Mouse (Mus musculus): ENCODE data around the gene Ints11. TPM values are rescaled to one million over a fixed set of nuclear protein-coding genes. Genes with fewer than 3 reads are reported as not detected.
A peak's percentile ranks its signal among the peaks of the same experiment; 100 is the strongest.

Ints11 gene
- 67.2 and 74.7 TPM in 2 replicates for polyA plus RNA-seq (2015; fragmentation: Nextera tagmentation; extraction: Ambion mirVana)

DNA sequence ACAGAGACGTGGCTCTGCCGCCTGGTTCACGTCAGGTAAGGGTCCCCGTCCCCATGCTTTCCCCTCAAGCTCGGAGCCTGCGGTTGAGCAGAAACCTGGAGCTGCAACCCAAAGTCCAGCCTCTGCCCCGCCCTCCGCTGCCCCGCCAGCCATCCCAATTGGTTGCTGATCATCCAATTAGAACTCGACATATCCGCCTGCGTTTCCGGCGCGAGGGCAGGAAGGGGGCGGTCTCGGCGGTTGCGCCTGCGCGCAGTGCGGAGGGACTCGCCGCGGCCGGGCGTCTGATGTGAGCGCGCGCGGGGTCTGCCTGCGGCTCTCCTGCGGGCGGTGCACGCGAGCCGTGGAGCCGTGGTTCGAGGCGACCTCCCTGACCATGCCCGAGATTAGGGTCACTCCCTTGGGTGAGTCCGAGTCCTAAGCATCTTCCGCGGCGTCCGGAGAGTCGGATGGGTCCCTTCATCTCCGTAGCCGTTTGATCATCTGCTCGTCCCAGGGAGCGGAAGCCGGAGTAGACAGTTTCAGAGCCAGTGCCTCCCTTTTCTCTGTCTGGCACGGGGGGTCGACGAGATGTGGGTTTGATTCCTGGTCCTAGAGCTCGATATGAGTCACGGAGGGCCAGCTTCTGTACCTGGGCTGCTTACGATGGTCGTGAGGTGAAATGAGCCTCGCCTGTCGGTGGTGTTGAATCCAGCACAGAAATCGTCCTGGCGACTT is at the start of gene Ints11, which contains the start of gene Cptp:
Ints11 (plus strand) TSS at position 230 of the 717 bp plus-strand sequence.
Cptp (minus strand) TSS at position 124 of the 717 bp plus-strand sequence.
- Histone ChIP-seq H3K9ac (ENCODE audit: low read depth, low read length) (peak within 1 kb of the TSS; percentile 86), H3K9me3 (ENCODE audit: control insufficient read depth, low read length) (no peaks in the 10 kb centered on the region), H3K27ac (ENCODE audit: low read depth, low read length) (peak within 1 kb of the TSS; percentile 69), H3K27me3 (replicated peaks; ENCODE audit: control insufficient read depth, insufficient read depth, low read length) (no peaks in the 10 kb centered on the region), H3K4me1 (ENCODE audit: control insufficient read depth, insufficient read depth, low read depth, low read length) (peaks cover 14% of the 10 kb centered on the region), H3K36me3 (ENCODE audit: control insufficient read depth, insufficient read depth, low read length) (peaks cover 25% of the 10 kb centered on the region), H3K4me2 (ENCODE audit: low read length) (peak within 1 kb of the TSS; percentile 96), H3K4me3 (ENCODE audit: low read length) (peak within 1 kb of the TSS; percentile 72)
- peak; percentile 97 for ATAC-seq
- under 1% methylated on average over 63 of the region's 63 CpGs for WGBS

DNA sequence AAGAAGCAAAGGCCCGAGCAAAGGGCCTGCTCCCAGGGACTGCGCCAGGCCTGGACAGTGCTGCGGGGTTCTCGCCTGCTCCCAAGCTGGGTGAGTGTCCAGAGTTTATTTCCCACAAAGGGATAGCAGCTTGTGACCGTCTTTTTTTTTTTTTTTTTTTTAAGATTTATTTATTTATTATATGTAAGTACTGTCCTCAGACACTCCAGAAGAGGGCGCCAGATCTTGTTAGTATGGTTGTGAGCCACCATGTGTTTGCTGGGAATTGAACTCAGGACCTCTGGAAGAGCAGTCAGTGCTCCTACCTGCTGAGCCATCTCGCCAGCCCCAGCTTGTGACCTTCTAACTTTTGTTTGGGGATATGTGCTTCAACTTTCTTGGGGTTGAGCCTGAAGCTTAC is 48.3 kb upstream of the Ints11 start:
- H3K27ac ChIP-seq (ENCODE audit: low read depth, low read length): no peak overlapping the region
- no peak overlapping the region for H3K4me2 ChIP-seq (ENCODE audit: low read length)
- H3K36me3 ChIP-seq (ENCODE audit: control insufficient read depth, insufficient read depth, low read length): peaks cover 70% of the 10 kb centered on the region
- 76% methylated on average over 7 of the region's 7 CpGs for WGBS
- H3K4me3 ChIP-seq (ENCODE audit: low read length): no peak overlapping the region
- no peak overlapping the region for H3K9ac ChIP-seq (ENCODE audit: low read depth, low read length)
- no peak for ATAC-seq
- no peaks in the 10 kb centered on the region for H3K27me3 ChIP-seq (replicated peaks; ENCODE audit: control insufficient read depth, insufficient read depth, low read length)
- no peaks in the 10 kb centered on the region for H3K9me3 ChIP-seq (ENCODE audit: control insufficient read depth, low read length)
- H3K4me1 ChIP-seq (ENCODE audit: control insufficient read depth, insufficient read depth, low read depth, low read length): no peaks in the 10 kb centered on the region

DNA sequence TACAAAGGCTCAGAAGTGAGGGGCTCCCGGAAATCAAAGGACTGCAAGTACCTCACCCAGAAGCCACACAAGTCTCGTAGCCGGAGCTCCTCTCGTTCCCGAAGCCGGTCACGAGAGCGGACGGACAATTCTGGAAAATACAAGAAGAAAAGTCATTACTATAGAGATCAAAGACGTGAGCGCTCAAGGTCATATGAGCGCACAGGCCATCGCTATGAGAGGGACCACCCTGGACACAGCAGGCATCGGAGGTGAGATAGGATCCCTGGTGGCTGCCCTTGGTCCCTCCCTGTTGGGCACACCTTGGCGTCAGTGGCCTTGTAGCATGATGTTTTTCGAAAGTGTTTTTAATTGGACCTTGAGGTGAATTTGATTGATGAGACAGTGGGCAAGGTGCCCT is 45.9 kb upstream of the Ints11 start:
- 96% methylated on average over 16 of the region's 16 CpGs for WGBS
- no peak for ATAC-seq

DNA sequence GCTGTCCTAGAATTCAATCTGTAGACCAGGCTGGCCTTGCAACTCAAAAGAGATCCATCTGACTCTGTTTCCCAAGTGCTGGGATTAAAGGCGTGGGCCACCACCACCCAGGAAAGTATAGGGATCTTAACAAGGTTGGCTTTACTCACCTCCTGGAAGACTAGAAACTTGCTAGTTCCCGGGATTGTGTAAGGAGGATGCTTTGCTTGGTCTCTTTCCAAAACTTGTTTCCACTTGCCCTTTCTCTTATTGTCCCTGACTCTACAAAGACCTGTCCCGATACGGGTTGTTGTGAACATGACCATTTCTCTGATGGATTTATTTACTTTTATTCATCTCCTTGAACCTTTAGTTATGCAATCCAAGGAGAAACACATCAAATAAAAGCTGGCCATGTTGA is 39.5 kb upstream of the Ints11 start:
- no peak overlapping the region for H3K27ac ChIP-seq (ENCODE audit: low read depth, low read length)
- no peaks in the 10 kb centered on the region for H3K27me3 ChIP-seq (replicated peaks; ENCODE audit: control insufficient read depth, insufficient read depth, low read length)
- no peak overlapping the region for H3K4me3 ChIP-seq (ENCODE audit: low read length)
- H3K4me1 ChIP-seq (ENCODE audit: control insufficient read depth, insufficient read depth, low read depth, low read length): peaks cover 26% of the 10 kb centered on the region
- no peak overlapping the region for H3K9ac ChIP-seq (ENCODE audit: low read depth, low read length)
- 97% methylated on average over 4 of the region's 4 CpGs for WGBS
- ATAC-seq: no peak
- no peak overlapping the region for H3K4me2 ChIP-seq (ENCODE audit: low read length)
- H3K9me3 ChIP-seq (ENCODE audit: control insufficient read depth, low read length): no peaks in the 10 kb centered on the region
- peaks cover 8% of the 10 kb centered on the region for H3K36me3 ChIP-seq (ENCODE audit: control insufficient read depth, insufficient read depth, low read length)

More for the DNA sequence above, 45.9 kb upstream of the Ints11 start:
- no peak overlapping the region for H3K27ac ChIP-seq (ENCODE audit: low read depth, low read length)
- no peaks in the 10 kb centered on the region for H3K27me3 ChIP-seq (replicated peaks; ENCODE audit: control insufficient read depth, insufficient read depth, low read length)
- no peak overlapping the region for H3K9ac ChIP-seq (ENCODE audit: low read depth, low read length)
- H3K4me1 ChIP-seq (ENCODE audit: control insufficient read depth, insufficient read depth, low read depth, low read length): no peaks in the 10 kb centered on the region
- H3K36me3 ChIP-seq (ENCODE audit: control insufficient read depth, insufficient read depth, low read length): peaks cover 59% of the 10 kb centered on the region
- no peak overlapping the region for H3K4me2 ChIP-seq (ENCODE audit: low read length)
- H3K4me3 ChIP-seq (ENCODE audit: low read length): no peak overlapping the region
- H3K9me3 ChIP-seq (ENCODE audit: control insufficient read depth, low read length): no peaks in the 10 kb centered on the region

DNA sequence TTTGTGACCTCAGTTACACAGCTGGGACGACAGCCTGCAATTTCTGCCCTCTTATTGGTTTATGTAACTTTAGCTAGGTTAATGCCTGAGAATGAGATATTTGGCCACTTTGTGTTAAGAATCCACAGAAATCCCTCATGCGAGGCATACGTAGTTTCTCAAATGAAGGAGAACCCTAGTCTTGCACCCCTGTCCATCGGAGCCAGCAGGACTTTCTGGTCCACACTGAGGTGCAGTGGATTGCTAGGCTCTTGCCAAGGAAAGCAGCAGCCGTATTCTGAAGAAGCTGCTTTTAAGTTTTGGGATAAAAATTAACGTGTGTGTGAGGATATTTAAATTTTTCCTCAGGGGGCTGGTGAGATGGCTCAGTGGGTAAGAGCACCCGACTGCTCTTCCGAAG is 38.8 kb upstream of the Ints11 start:
- peak overlapping the region; percentile 90; the same call in 1 of the 2 replicates for H3K27ac ChIP-seq (ENCODE audit: low read depth, low read length)
- H3K4me3 ChIP-seq (ENCODE audit: low read length): peak overlapping the region; percentile 57
- H3K9me3 ChIP-seq (ENCODE audit: control insufficient read depth, low read length): no peaks in the 10 kb centered on the region
- H3K4me1 ChIP-seq (ENCODE audit: control insufficient read depth, insufficient read depth, low read depth, low read length): peaks cover 26% of the 10 kb centered on the region
- no peaks in the 10 kb centered on the region for H3K27me3 ChIP-seq (replicated peaks; ENCODE audit: control insufficient read depth, insufficient read depth, low read length)
- no peak overlapping the region for H3K9ac ChIP-seq (ENCODE audit: low read depth, low read length)
- no peak for ATAC-seq
- H3K36me3 ChIP-seq (ENCODE audit: control insufficient read depth, insufficient read depth, low read length): peaks cover 3% of the 10 kb centered on the region
- 56% methylated on average over 8 of the region's 8 CpGs for WGBS
- peak overlapping the region; percentile 97 for H3K4me2 ChIP-seq (ENCODE audit: low read length)

DNA sequence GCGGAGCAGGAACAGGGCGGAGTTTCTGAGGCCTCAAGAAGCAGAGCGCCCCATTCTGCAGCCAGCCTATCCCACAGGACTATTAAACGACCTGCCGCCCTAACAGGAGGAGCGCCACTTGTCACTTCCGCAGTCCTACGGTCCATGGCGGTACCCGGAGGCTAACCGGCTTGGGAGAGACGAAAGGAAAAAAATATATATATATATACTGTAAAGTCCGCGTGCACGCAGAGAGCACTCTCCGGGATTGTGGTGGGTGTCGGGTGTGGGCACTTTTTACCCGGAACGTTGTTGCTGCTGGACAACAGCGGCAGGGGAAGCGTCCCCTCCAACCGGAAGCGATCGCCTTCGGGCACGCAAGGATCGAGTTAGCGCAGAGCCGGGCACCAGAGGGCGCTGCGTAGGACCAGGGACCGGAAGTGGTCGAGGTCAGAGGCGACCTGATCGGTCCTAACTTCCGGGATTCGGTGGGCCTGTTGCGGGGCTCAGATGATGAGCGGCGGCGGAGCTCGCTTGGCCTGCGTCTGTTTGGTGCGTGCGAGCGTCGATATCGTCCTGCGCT is 38.1 kb upstream of the Ints11 start, which contains the start of gene Aurkaip1:
Aurkaip1 (plus strand) TSS at position 68 of the 562 bp plus-strand sequence.
- Histone ChIP-seq H3K4me3 (ENCODE audit: low read length) (peak within 1 kb of the TSS; percentile 57), H3K9me3 (ENCODE audit: control insufficient read depth, low read length) (no peaks in the 10 kb centered on the region), H3K4me1 (ENCODE audit: control insufficient read depth, insufficient read depth, low read depth, low read length) (peaks cover 26% of the 10 kb centered on the region), H3K9ac (ENCODE audit: low read depth, low read length) (peak within 1 kb of the TSS; percentile 79), H3K36me3 (ENCODE audit: control insufficient read depth, insufficient read depth, low read length) (peaks cover 3% of the 10 kb centered on the region), H3K4me2 (ENCODE audit: low read length) (peak within 1 kb of the TSS; percentile 97), H3K27ac (ENCODE audit: low read depth, low read length) (peak within 1 kb of the TSS; percentile 90), H3K27me3 (replicated peaks; ENCODE audit: control insufficient read depth, insufficient read depth, low read length) (no peaks in the 10 kb centered on the region)
- peak; percentile 95 for ATAC-seq
- 0% methylated on average over 49 of the region's 49 CpGs for WGBS

DNA sequence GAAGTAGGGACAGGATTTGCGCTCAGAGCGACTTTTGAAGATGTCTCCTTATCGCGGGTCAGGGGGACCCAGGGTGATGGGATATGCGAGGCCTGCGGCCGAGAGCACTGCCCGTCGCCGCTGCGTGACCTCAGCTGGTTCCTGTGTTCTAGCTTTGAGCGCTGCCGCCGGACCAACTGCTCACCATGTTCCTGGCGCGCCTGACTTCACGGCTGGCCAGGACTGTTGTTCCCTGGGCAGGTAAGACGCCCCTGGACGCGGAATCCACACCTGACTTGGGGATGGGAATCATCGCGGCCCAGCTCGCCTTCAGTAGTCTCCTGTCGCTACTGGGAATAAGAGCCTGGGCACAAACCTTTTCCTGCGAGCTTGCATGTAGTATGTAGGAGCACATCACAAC is 37.5 kb upstream of the Ints11 start:
- WGBS: under 1% methylated on average over 17 of the region's 25 CpGs
- H3K27me3 ChIP-seq (replicated peaks; ENCODE audit: control insufficient read depth, insufficient read depth, low read length): no peaks in the 10 kb centered on the region
- no peak for ATAC-seq

DNA sequence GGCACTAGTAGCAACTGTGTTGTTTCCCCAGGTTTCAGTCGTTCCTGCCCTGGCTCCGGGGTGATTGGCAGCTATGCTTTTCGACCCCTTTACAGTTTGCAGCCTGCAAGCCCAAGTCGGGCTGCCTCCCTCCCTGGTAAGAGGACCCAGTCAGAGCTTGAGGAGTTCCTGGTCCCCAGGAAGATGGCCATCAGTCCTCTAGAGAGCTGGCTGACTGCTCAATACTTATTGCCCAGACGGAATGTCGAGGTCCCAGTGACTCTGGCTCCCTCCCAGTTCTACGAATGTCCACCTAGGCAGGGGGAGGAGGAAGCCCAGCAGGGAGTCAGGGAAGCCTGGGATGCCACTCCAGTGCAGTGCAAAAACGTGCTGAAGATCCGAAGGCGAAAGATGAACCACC is 37.0 kb upstream of the Ints11 start:
- no peak for ATAC-seq
- Histone ChIP-seq H3K4me1 (ENCODE audit: control insufficient read depth, insufficient read depth, low read depth, low read length) (peaks cover 26% of the 10 kb centered on the region), H3K4me3 (ENCODE audit: low read length) (peak overlapping the region; percentile 57), H3K27me3 (replicated peaks; ENCODE audit: control insufficient read depth, insufficient read depth, low read length) (no peaks in the 10 kb centered on the region), H3K27ac (ENCODE audit: low read depth, low read length) (no peak overlapping the region), H3K36me3 (ENCODE audit: control insufficient read depth, insufficient read depth, low read length) (no peaks in the 10 kb centered on the region; the same call in 1 of the 2 replicates), H3K9ac (ENCODE audit: low read depth, low read length) (peak overlapping the region; percentile 79), H3K9me3 (ENCODE audit: control insufficient read depth, low read length) (no peaks in the 10 kb centered on the region), H3K4me2 (ENCODE audit: low read length) (peak overlapping the region; percentile 97)
- 52% methylated on average over 10 of the region's 10 CpGs for WGBS

More for the DNA sequence above, 37.5 kb upstream of the Ints11 start:
- peaks cover 1% of the 10 kb centered on the region for H3K36me3 ChIP-seq (ENCODE audit: control insufficient read depth, insufficient read depth, low read length)
- peaks cover 26% of the 10 kb centered on the region for H3K4me1 ChIP-seq (ENCODE audit: control insufficient read depth, insufficient read depth, low read depth, low read length)
- peak overlapping the region; percentile 79 for H3K9ac ChIP-seq (ENCODE audit: low read depth, low read length)
- H3K4me3 ChIP-seq (ENCODE audit: low read length): peak overlapping the region; percentile 57
- H3K9me3 ChIP-seq (ENCODE audit: control insufficient read depth, low read length): no peaks in the 10 kb centered on the region
- H3K27ac ChIP-seq (ENCODE audit: low read depth, low read length): peak overlapping the region; percentile 90
- H3K4me2 ChIP-seq (ENCODE audit: low read length): peak overlapping the region; percentile 97

DNA sequence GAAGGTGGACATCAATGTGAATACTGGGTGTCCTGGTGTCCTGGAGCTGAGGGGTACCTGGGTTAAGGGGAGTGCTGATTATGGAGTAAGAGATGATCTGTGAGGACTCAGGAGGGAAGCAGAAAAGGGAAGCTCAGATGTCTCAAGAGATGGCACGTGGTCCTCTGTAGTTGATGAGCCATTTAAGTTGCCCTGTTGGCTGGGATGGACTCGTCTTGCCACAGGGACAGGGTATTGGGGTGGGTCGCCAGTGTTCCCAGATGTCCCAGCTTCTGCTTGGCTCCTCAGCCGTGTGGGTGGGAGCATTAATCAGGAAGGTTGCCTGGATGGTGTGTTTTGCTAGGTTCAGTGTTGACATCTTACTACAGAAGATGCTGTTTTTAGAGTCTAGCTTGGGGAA is 36.1 kb upstream of the Ints11 start:
- no peak overlapping the region for H3K4me2 ChIP-seq (ENCODE audit: low read length)
- H3K9ac ChIP-seq (ENCODE audit: low read depth, low read length): no peak overlapping the region
- no peak for ATAC-seq
- H3K4me1 ChIP-seq (ENCODE audit: control insufficient read depth, insufficient read depth, low read depth, low read length): peaks cover 26% of the 10 kb centered on the region
- H3K36me3 ChIP-seq (ENCODE audit: control insufficient read depth, insufficient read depth, low read length): no peaks in the 10 kb centered on the region; the same call in 1 of the 2 replicates
- no peaks in the 10 kb centered on the region for H3K27me3 ChIP-seq (replicated peaks; ENCODE audit: control insufficient read depth, insufficient read depth, low read length)
- H3K9me3 ChIP-seq (ENCODE audit: control insufficient read depth, low read length): no peaks in the 10 kb centered on the region
- WGBS: 89% methylated on average over 4 of the region's 4 CpGs
- H3K27ac ChIP-seq (ENCODE audit: low read depth, low read length): no peak overlapping the region
- H3K4me3 ChIP-seq (ENCODE audit: low read length): no peak overlapping the region
